Mouse (Mus musculus) heart, embryonic 10.5 days (tissue): ENCODE data around the gene Rtkn2. TPM values are rescaled to one million over a fixed set of nuclear protein-coding genes. Genes with fewer than 3 reads are reported as not detected.

Source experiments
- DNase-seq: peaks from one replicate; pipeline ENCODE4 v3.0.0-alpha.2; 2017; ENCODE audit warnings: low spot score
- H3K27ac ChIP-seq: fragments of 300-500 bp; sonication (generic); 2 replicates; pipeline ENCODE4 v1.5.1; 2016; ENCODE audit warnings: mild to moderate bottlenecking
- H3K27me3 ChIP-seq: fragments of 300-500 bp; sonication (generic); 2 replicates; pipeline ENCODE4 v1.6.1; 2016; ENCODE audit warnings: mild to moderate bottlenecking; ENCODE audit not compliant: poor library complexity, insufficient read depth, severe bottlenecking
- H3K36me3 ChIP-seq: fragments of 300-500 bp; sonication (generic); 2 replicates; pipeline ENCODE4 v1.6.1; 2016; ENCODE audit warnings: mild to moderate bottlenecking, moderate library complexity
- H3K4me1 ChIP-seq: fragments of 300-500 bp; sonication (generic); 2 replicates; pipeline ENCODE4 v1.6.1; 2016; ENCODE audit warnings: mild to moderate bottlenecking
- H3K4me3 ChIP-seq: fragments of 300-500 bp; sonication (generic); 2 replicates; pipeline ENCODE4 v1.5.1; 2016; ENCODE audit warnings: mild to moderate bottlenecking, moderate library complexity
- H3K9me3 ChIP-seq: fragments of 300-500 bp; sonication (generic); 2 replicates; pipeline ENCODE4 v1.6.1; 2016; ENCODE audit warnings: mild to moderate bottlenecking, moderate library complexity
- WGBS: fragments of 180-500 bp; shearing (Covaris S2); methylation state at CpG from one replicate; pipeline ENCODE4 v1.1.7; 2016; 5-methylcytosine and 5-hydroxymethylcytosine counted together
- polyA plus RNA-seq: library from polyadenylated mRNA; unstranded; fragments of >200 nt; fragmentation: Nextera tagmentation; extraction: Ambion mirVana; gene quantifications from 2 replicates; pipeline ENCODE4 v1.2.1, GENCODE M21; 2016

Gene Rtkn2
- polyA plus RNA-seq, 1 experiment from 2014 or later, result 7.1 TPM

- DNase-seq, result no peak
- 86% methylated on average over 5 of the region's 5 CpGs for WGBS
- Histone ChIP-seq H3K4me3 (no peak overlapping the region), H3K4me1 (no peaks in the 10 kb centered on the region), H3K9me3 (0 out of 2 replicates have a peak, but pooled peaks cover 3% of the 10 kb centered on the region), H3K36me3 (no peaks in the 10 kb centered on the region), H3K27ac (no peak overlapping the region), H3K27me3 (no peaks in the 10 kb centered on the region)
Observed at GRCm38 (mm10) chr10:68054131-68054530, 74.8 kb downstream of the Rtkn2 start.

- Histone ChIP-seq H3K4me1 (no peaks in the 10 kb centered on the region), H3K4me3 (no peak overlapping the region), H3K27ac (no peak overlapping the region), H3K9me3 (0 out of 2 replicates have a peak, but pooled peaks cover 3% of the 10 kb centered on the region), H3K27me3 (no peaks in the 10 kb centered on the region), H3K36me3 (no peaks in the 10 kb centered on the region)
- DNase-seq, result no peak
- WGBS, result 88% methylated on average over 6 of the region's 6 CpGs
Observed at GRCm38 (mm10) chr10:68054706-68055105, 75.3 kb downstream of the Rtkn2 start.

- DNase-seq, result no peak
- Histone ChIP-seq H3K4me1 (no peaks in the 10 kb centered on the region), H3K4me3 (no peak overlapping the region), H3K9me3 (no peaks in the 10 kb centered on the region), H3K27me3 (no peaks in the 10 kb centered on the region), H3K36me3 (no peaks in the 10 kb centered on the region), H3K27ac (no peak overlapping the region)
- 86% methylated on average over 3 of the region's 3 CpGs for WGBS
Observed at GRCm38 (mm10) chr10:68057841-68058240, 78.5 kb downstream of the Rtkn2 start.

GRCm38 (mm10) chr10:68058378-68058777 is 79.0 kb downstream of the Rtkn2 start:
- no peaks in the 10 kb centered on the region for H3K4me1 ChIP-seq
- WGBS, result 83% methylated on average over 1 of the region's 1 CpGs
- DNase-seq, result no peak

GRCm38 (mm10) chr10:68060590-68061248 is 81.3 kb downstream of the Rtkn2 start:
- H3K27ac ChIP-seq, result no peak overlapping the region
- H3K4me3 ChIP-seq, result no peak overlapping the region
- 71% methylated on average over 16 of the region's 16 CpGs for WGBS
- H3K36me3 ChIP-seq, result no peaks in the 10 kb centered on the region
- H3K4me1 ChIP-seq, result no peaks in the 10 kb centered on the region
- DNase-seq, result no peak
- H3K9me3 ChIP-seq, result no peaks in the 10 kb centered on the region
- no peaks in the 10 kb centered on the region for H3K27me3 ChIP-seq

More at GRCm38 (mm10) chr10:68058378-68058777, 79.0 kb downstream of the Rtkn2 start:
- Histone ChIP-seq H3K4me3 (no peak overlapping the region), H3K27ac (no peak overlapping the region), H3K9me3 (no peaks in the 10 kb centered on the region), H3K27me3 (no peaks in the 10 kb centered on the region), H3K36me3 (no peaks in the 10 kb centered on the region)

GRCm38 (mm10) chr10:68061249-68061615 is 81.9 kb downstream of the Rtkn2 start:
- WGBS, result 83% methylated on average over 8 of the region's 8 CpGs
- no peak for DNase-seq
- Histone ChIP-seq H3K27ac (no peak overlapping the region), H3K27me3 (no peaks in the 10 kb centered on the region), H3K36me3 (no peaks in the 10 kb centered on the region), H3K9me3 (no peaks in the 10 kb centered on the region), H3K4me1 (no peaks in the 10 kb centered on the region), H3K4me3 (no peak overlapping the region)

- Histone ChIP-seq H3K27ac (no peak overlapping the region), H3K4me1 (no peaks in the 10 kb centered on the region), H3K27me3 (no peaks in the 10 kb centered on the region), H3K36me3 (no peaks in the 10 kb centered on the region), H3K4me3 (no peak overlapping the region), H3K9me3 (no peaks in the 10 kb centered on the region)
- WGBS, result 65% methylated on average over 8 of the region's 8 CpGs
- no peak for DNase-seq
Observed at GRCm38 (mm10) chr10:68063806-68064545, 84.6 kb downstream of the Rtkn2 start.

GRCm38 (mm10) chr10:68064571-68064970 is 85.2 kb downstream of the Rtkn2 start:
- H3K4me1 ChIP-seq, result no peaks in the 10 kb centered on the region
- H3K36me3 ChIP-seq, result no peaks in the 10 kb centered on the region
- H3K27ac ChIP-seq, result no peak overlapping the region
- DNase-seq, result no peak
- no peaks in the 10 kb centered on the region for H3K27me3 ChIP-seq
- H3K4me3 ChIP-seq, result no peak overlapping the region
- 95% methylated on average over 10 of the region's 10 CpGs for WGBS
- H3K9me3 ChIP-seq, result no peaks in the 10 kb centered on the region

- WGBS, result 77% methylated on average over 5 of the region's 5 CpGs
- no peak overlapping the region for H3K4me3 ChIP-seq
- DNase-seq, result no peak
- no peaks in the 10 kb centered on the region for H3K27me3 ChIP-seq
- H3K4me1 ChIP-seq, result no peaks in the 10 kb centered on the region
- H3K36me3 ChIP-seq, result no peaks in the 10 kb centered on the region
- H3K27ac ChIP-seq, result no peak overlapping the region
- no peaks in the 10 kb centered on the region for H3K9me3 ChIP-seq
Observed at GRCm38 (mm10) chr10:68066173-68066572, 86.8 kb downstream of the Rtkn2 start.

- DNase-seq, result no peak
- H3K36me3 ChIP-seq, result no peaks in the 10 kb centered on the region
- H3K27me3 ChIP-seq, result no peaks in the 10 kb centered on the region
- H3K4me3 ChIP-seq, result no peak overlapping the region
- no peaks in the 10 kb centered on the region; the same call in 1 of the 2 replicates for H3K4me1 ChIP-seq
- no peaks in the 10 kb centered on the region for H3K9me3 ChIP-seq
- no peak overlapping the region for H3K27ac ChIP-seq
- 77% methylated on average over 5 of the region's 5 CpGs for WGBS
Observed at GRCm38 (mm10) chr10:68067961-68068360, 88.6 kb downstream of the Rtkn2 start.

- WGBS, result 63% methylated on average over 8 of the region's 8 CpGs
- H3K4me1 ChIP-seq, result no peaks in the 10 kb centered on the region; the same call in 1 of the 2 replicates
- H3K27ac ChIP-seq, result no peak overlapping the region
- no peak overlapping the region for H3K4me3 ChIP-seq
- H3K9me3 ChIP-seq, result no peaks in the 10 kb centered on the region
- H3K36me3 ChIP-seq, result no peaks in the 10 kb centered on the region
- no peak for DNase-seq
- H3K27me3 ChIP-seq, result no peaks in the 10 kb centered on the region
Observed at GRCm38 (mm10) chr10:68068426-68068825, 89.1 kb downstream of the Rtkn2 start.

GRCm38 (mm10) chr10:68071041-68071440 is 91.7 kb downstream of the Rtkn2 start:
- 74% methylated on average over 7 of the region's 7 CpGs for WGBS
- Histone ChIP-seq H3K27ac (no peak overlapping the region), H3K9me3 (no peaks in the 10 kb centered on the region), H3K4me1 (no peaks in the 10 kb centered on the region; the same call in 1 of the 2 replicates), H3K4me3 (no peak overlapping the region), H3K27me3 (no peaks in the 10 kb centered on the region), H3K36me3 (no peaks in the 10 kb centered on the region)
- no peak for DNase-seq

- no peak for DNase-seq
- H3K4me1 ChIP-seq, result no peaks in the 10 kb centered on the region; the same call in 1 of the 2 replicates
- H3K4me3 ChIP-seq, result no peak overlapping the region
- no peaks in the 10 kb centered on the region for H3K36me3 ChIP-seq
- WGBS, result 76% methylated on average over 4 of the region's 4 CpGs
- no peaks in the 10 kb centered on the region for H3K9me3 ChIP-seq
- H3K27ac ChIP-seq, result no peak overlapping the region
- H3K27me3 ChIP-seq, result no peaks in the 10 kb centered on the region
Observed at GRCm38 (mm10) chr10:68072626-68073025, 93.3 kb downstream of the Rtkn2 start.
